Mouse (Mus musculus): ENCODE data around the gene Gm10719.
"Not testable (repeated sequence)": the region's sequence is repeated elsewhere in the genome, so short reads cannot be mapped to it uniquely, and the experiment has no call there.

Gene Gm10719

DNA sequence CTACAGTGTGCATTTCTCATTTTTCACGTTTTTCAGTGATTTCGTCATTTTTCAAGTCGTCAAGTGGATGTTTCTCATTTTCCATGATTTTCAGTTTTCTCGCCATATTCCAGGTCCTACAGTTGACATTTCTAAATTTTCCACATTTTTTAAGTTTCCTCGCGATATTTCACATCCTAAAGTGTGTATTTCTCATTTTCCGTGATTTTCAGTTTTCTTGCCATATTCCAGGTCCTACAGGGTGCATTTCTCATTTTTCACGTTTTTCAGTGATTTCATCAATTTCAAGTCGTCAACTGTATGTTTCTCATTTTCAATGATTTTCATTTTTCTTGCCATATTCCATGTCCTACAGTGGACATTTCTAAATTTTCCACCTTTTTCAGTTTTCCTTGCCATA is at the start of gene Gm10719:
Gm10719 (plus strand) TSS at position 301 of the 400 bp plus-strand sequence.
- not testable (repeated sequence) for DNase-seq (ENCODE audit: low read depth, low spot score)

DNA sequence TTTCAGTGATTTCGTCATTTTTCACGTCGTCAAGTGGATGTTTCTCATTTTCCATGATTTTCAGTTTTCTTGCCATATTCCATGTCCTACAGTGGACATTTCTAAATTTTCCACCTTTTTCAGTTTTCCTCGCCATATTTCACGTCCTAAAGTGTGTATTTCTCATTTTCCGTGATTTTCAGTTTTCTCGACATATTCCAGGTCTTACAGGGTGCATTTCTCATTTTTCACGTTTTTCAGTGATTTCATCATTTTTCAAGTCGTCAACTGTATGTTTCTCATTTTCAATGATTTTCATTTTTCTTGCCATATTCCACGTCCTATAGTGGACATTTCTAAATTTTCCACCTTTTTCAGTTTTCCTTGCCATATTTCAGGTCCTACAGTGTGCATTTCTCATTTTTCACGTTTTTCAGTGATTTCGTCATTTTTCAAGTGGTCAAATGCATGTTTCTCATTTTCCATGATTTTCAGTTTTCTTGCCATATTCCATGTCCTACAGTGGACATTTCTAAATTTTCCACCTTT is 16.7 kb upstream of the Gm10719 start, which contains the start of gene Gm10722:
Gm10722 (plus strand) TSS at position 478 of the 528 bp plus-strand sequence.
- DNase-seq (ENCODE audit: low read depth, low spot score): peak; percentile 6

DNA sequence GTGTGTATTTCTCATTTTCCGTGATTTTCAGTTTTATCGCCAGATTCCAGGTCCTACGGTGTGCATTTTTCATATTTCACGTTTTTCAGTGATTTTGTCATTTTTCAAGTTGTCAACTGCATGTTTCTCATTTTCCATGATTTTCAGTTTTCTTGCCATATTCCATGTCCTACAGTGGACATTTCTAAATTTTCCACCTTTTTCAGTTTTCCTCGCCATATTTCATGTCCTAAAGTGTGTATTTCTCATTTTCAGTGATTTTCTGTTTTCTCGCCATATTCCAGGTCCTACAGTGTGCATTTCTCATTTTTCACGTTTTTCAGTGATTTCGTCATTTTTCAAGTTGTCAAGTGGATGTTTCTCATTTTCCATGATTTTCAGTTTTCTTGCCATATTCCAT is 16.2 kb upstream of the Gm10719 start:
- DNase-seq (ENCODE audit: low read depth, low spot score): not testable (repeated sequence)

DNA sequence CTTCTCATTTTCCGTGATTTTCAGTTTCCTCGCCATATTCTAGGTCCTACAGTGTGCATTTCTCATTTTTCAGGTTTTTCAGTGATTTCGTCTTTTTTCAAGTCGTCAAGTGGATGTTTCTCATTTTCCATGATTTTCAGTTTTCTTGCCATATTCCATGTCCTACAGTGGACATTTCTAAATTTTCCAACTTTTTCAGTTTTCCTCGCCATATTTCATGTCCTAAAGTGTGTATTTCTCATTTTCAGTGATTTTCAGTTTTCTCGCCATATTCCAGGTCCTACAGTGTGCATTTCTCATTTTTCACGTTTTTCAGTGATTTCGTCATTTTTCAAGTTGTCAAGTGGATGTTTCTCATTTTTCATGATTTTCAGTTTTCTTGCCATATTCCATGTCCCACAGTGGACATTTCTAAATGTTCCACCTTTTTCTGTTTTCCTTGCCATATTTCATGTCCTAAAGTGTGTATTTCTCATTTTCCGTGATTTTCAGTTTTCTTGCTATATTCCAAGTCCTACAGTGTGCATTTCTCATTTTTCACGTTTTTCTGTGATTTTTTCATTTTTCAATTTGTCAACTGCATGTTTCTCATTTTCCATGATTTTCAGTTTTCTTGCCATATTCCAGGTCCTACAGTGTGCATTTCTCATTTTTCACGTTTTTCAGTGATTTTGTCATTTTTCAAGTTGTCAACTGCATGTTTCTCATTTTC is 15.1 kb upstream of the Gm10719 start:
- peak; percentile 0 for DNase-seq (ENCODE audit: low read depth, low spot score)

DNA sequence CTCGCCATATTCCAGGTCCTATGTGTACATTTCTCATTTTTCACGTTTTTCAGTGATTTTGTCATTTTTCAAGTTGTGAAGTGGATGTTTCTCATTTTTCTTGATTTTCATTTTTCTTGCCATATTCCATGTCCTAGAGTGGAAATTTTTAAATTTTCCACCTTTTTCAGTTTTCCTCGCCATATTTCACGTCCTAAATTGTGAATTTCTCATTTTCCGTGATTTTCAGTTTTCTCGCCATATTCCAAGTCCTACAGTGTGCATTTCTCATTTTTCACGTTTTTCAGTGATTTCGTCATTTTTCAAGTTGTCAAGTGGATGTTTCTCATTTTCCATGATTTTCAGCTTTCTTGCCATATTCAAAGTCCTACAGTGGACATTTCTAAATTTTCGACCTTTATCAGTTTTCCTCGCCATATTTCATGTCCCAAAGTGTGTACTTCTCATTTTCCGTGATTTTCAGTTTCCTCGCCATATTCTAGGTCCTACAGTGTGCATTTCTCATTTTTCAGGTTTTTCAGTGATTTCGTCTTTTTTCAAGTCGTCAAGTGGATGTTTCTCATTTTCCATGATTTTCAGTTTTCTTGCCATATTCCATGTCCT is 14.3 kb upstream of the Gm10719 start, which contains the start of gene Gm11168:
Gm11168 (plus strand) TSS at position 553 of the 603 bp plus-strand sequence.
- not testable (repeated sequence) for DNase-seq (ENCODE audit: low read depth, low spot score)

DNA sequence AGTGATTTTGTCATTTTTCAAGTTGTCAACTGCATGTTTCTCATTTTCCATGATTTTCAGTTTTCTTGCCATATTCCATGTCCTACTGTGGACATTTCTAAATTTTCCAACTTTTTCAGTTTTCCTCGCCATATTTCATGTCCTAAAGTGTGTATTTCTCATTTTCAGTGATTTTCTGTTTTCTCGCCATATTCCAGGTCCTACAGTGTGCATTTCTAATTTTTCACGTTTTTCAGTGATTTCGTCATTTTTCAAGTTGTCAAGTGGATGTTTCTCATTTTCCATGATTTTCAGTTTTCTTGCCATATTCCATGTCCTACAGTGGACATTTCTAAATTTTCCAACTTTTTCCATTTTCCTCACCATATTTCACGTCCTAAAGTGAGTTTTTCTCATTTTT is 11.0 kb upstream of the Gm10719 start:
- not testable (repeated sequence) for DNase-seq (ENCODE audit: low read depth, low spot score)

DNA sequence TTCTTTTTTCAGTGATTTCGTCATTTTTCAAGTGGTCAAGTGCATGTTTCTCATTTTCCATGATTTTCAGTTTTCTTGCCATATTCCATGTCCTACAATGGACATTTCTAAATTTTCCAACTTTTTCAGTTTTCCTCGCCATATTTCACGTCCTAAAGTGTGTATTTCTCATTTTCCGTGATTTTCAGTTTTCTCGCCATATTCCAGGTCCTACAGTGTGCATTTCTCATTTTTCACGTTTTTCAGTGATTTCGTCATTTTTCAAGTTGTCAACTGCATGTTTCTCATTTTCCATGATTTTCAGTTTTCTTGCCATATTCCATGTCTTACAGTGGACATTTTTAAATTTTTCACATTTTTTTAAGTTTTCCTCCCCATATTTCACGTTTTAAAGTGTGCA is 10.6 kb upstream of the Gm10719 start:
- DNase-seq (ENCODE audit: low read depth, low spot score): not testable (repeated sequence)

DNA sequence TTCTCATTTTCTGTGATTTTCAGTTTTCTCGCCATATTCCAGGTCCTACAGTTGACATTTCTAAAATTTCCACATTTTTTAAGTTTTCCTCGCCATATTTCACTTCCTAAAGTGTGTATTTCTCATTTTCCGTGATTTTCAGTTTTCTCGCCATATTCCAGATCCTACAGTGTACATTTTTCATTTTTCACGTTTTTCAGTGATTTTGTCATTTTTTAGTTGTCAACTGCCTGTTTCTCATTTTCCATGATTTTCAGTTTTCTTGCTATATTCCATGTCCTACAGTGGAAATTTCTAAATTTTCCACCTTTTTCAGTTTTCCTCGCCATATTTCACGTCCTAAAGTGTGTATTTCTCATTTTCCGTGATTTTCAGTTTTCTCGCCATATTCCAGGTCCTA is 9.9 kb upstream of the Gm10719 start:
- DNase-seq (ENCODE audit: low read depth, low spot score): peak; percentile 0

DNA sequence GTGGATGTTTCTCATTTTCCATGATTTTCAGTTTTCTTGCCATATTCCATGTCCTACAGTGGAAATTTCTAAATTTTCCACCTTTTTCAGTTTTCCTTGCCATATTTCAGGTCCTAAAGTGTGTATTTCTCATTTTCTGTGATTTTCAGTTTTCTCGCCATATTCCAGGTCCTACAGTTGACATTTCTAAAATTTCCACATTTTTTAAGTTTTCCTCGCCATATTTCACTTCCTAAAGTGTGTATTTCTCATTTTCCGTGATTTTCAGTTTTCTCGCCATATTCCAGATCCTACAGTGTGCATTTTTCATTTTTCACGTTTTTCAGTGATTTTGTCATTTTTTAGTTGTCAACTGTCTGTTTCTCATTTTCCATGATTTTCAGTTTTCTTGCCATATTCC is 7.9 kb upstream of the Gm10719 start:
- not testable (repeated sequence) for DNase-seq (ENCODE audit: low read depth, low spot score)

DNA sequence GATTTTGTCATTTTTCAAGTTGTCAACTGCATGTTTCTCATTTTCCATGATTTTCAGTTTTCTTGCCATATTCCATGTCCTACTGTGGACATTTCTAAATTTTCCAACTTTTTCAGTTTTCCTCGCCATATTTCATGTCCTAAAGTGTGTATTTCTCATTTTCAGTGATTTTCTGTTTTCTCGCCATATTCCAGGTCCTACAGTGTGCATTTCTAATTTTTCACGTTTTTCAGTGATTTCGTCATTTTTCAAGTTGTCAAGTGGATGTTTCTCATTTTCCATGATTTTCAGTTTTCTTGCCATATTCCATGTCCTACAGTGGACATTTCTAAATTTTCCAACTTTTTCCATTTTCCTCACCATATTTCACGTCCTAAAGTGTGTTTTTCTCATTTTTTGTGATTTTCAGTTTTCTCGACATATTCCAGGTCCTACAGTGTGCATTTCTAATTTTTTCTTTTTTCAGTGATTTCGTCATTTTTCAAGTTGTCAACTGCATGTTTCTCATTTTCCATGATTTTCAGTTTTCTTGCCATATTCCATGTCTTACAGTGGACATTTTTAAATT is 5.1 kb upstream of the Gm10719 start:
- not testable (repeated sequence) for DNase-seq (ENCODE audit: low read depth, low spot score)

DNA sequence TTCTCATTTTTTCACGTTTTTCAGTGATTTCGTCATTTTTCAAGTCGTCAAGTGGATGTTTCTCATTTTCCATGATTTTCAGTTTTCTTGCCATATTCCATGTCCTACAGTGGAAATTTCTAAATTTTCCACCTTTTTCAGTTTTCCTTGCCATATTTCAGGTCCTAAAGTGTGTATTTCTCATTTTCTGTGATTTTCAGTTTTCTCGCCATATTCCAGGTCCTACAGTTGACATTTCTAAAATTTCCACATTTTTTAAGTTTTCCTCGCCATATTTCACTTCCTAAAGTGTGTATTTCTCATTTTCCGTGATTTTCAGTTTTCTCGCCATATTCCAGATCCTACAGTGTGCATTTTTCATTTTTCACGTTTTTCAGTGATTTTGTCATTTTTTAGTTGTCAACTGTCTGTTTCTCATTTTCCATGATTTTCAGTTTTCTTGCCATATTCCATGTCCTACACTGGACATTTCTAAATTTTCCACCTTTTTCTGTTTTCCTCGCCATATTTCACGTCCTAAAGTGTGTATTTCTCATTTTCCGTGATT is 4.4 kb upstream of the Gm10719 start, which contains the start of gene Gm10721:
Gm10721 (plus strand) TSS at position 408 of the 547 bp plus-strand sequence.
- not testable (repeated sequence) for DNase-seq (ENCODE audit: low read depth, low spot score)

DNA sequence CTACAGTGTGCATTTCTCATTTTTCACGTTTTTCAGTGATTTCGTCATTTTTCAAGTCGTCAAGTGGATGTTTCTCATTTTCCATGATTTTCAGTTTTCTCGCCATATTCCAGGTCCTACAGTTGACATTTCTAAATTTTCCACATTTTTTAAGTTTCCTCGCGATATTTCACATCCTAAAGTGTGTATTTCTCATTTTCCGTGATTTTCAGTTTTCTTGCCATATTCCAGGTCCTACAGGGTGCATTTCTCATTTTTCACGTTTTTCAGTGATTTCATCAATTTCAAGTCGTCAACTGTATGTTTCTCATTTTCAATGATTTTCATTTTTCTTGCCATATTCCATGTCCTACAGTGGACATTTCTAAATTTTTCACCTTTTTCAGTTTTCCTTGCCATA is 1.9 kb upstream of the Gm10719 start, which contains the start of gene Gm10720:
Gm10720 (plus strand) TSS at position 301 of the 400 bp plus-strand sequence.
- DNase-seq (ENCODE audit: low read depth, low spot score): not testable (repeated sequence)

DNA sequence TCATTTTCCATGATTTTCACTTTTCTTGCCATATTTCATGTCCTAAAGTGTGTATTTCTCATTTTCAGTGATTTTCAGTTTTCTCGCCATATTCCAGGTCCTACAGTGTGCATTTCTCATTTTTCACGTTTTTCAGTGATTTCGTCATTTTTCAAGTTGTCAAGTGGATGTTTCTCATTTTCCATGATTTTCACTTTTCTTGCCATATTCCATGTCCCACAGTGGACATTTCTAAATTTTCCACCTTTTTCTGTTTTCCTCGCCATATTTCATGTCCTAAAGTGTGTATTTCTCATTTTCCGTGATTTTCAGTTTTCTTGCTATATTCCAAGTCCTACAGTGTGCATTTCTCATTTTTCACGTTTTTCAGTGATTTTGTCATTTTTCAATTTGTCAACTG is 1.3 kb upstream of the Gm10719 start:
- DNase-seq (ENCODE audit: low read depth, low spot score): not testable (repeated sequence)

DNA sequence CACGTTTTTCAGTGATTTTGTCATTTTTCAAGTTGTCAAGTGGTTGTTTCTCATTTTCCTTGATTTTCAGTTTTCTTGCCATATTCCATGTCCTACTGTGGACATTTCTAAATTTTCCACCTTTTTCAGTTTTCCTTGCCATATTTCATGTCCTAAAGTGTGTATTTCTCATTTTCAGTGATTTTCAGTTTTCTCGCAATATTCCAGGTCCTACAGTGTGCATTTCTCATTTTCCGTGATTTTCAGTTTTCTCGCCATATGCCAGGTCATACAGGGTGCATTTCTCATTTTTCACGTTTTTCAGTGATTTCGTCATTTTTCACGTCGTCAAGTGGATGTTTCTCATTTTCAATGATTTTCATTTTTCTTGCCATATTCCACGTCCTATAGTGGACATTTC is 1.7 kb downstream of the Gm10719 start:
- not testable (repeated sequence) for DNase-seq (ENCODE audit: low read depth, low spot score)

DNA sequence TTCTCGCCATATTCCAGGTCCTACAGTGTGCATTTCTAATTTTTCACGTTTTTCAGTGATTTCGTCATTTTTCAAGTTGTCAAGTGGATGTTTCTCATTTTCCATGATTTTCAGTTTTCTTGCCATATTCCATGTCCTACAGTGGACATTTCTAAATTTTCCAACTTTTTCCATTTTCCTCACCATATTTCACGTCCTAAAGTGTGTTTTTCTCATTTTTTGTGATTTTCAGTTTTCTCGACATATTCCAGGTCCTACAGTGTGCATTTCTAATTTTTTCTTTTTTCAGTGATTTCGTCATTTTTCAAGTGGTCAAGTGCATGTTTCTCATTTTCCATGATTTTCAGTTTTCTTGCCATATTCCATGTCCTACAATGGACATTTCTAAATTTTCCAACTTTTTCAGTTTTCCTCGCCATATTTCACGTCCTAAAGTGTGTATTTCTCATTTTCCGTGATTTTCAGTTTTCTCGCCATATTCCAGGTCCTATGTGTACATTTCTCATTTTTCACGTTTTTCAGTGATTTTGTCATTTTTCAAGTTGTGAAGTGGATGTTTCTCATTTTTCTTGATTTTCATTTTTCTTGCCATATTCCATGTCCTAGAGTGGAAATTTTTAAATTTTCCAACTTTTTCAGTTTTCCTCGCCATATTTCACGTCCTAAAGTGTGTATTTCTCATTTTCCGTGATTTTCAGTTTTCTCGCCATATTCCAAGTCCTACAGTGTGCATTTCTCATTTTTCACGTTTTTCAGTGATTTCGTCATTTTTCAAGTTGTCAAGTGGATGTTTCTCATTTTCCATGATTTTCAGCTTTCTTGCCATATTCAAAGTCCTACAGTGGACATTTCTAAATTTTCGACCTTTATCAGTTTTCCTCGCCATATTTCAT is 2.9 kb downstream of the Gm10719 start:
- DNase-seq (ENCODE audit: low read depth, low spot score): not testable (repeated sequence)

DNA sequence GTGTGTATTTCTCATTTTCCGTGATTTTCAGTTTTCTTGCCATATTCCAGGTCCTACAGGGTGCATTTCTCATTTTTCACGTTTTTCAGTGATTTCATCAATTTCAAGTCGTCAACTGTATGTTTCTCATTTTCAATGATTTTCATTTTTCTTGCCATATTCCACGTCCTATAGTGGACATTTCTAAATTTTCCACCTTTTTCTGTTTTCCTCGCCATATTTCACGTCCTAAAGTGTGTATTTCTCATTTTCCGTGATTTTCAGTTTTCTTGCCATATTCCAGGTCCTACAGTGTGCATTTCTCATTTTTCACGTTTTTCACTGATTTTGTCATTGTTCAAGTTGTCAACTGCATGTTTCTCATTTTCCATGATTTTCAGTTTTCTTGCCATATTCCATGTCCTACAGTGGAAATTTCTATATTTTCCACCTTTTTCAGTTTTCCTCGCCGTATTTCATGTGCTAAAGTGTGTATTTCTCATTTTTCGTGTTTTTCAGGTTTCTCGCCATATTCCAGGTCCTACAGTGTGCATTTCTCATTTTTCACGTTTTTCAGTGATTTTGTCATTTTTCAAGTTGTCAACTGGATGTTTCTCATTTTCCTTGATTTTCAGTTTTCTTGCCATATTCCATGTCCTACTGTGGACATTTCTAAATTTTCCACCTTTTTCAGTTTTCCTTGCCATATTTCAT is 5.3 kb downstream of the Gm10719 start:
- DNase-seq (ENCODE audit: low read depth, low spot score): peak; percentile 0

DNA sequence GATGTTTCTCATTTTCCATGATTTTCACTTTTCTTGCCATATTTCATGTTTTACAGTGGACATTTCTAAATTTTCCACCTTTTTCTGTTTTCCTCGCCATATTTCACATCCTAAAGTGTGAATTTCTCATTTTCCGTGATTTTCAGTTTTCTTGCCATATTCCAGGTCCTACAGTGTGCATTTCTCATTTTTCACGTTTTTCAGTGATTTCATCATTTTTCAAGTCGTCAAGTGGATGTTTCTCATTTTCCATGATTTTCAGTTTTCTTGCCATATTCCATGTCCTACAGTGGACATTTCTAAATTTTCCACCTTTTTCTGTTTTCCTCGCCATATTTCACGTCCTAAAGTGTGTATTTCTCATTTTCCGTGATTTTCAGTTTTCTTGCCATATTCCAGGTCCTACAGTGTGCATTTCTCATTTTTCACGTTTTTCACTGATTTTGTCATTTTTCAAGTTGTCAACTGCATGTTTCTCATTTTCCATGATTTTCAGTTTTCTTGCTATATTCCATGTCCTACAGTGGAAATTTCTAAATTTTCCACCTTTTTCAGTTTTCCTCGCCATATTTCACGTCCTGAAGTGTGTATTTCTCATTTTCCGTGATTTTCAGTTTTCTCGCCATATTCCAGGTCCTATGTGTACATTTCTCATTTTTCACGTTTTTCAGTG is 6.2 kb downstream of the Gm10719 start, which contains the start of gene Gm10718:
Gm10718 (plus strand) TSS at position 236 of the 673 bp plus-strand sequence.
- not testable (repeated sequence) for DNase-seq (ENCODE audit: low read depth, low spot score)

DNA sequence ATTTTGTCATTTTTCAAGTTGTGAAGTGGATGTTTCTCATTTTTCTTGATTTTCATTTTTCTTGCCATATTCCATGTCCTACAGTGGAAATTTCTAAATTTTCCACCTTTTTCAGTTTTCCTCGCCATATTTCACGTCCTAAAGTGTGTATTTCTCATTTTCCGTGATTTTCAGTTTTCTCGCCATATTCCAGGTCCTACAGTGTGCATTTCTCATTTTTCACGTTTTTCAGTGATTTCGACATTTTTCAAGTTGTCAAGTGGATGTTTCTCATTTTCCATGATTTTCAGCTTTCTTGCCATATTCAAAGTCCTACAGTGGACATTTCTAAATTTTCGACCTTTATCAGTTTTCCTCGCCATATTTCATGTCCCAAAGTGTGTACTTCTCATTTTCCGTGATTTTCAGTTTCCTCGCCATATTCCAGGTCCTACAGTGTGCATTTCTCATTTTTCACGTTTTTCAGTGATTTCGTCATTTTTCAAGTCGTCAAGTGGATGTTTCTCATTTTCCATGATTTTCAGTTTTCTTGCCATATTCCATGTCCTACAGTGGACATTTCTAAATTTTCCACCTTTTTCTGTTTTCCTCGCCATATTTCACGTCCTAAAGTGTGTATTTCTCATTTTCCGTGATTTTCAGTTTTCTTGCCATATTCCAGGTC is 6.9 kb downstream of the Gm10719 start:
- not testable (repeated sequence) for DNase-seq (ENCODE audit: low read depth, low spot score)

DNA sequence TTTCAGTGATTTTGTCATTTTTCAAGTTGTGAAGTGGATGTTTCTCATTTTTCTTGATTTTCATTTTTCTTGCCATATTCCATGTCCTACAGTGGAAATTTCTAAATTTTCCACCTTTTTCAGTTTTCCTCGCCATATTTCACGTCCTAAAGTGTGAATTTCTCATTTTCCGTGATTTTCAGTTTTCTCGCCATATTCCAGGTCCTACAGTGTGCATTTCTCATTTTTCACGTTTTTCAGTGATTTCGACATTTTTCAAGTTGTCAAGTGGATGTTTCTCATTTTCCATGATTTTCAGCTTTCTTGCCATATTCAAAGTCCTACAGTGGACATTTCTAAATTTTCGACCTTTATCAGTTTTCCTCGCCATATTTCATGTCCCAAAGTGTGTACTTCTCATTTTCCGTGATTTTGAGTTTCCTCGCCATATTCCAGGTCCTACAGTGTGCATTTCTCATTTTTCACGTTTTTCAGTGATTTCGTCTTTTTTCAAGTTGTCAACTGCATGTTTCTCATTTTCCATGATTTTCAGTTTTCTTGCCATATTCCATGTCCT is 7.8 kb downstream of the Gm10719 start, which contains the start of gene Gm10717:
Gm10717 (plus strand) TSS at position 506 of the 556 bp plus-strand sequence.
- not testable (repeated sequence) for DNase-seq (ENCODE audit: low read depth, low spot score)
